Mouse (Mus musculus): ENCODE measurements around the gene Babam2. TPM values are rescaled to one million over a fixed set of nuclear protein-coding genes. Genes with fewer than 3 reads are reported as not detected.

The Babam2 gene
- polyA plus RNA-seq, 1 experiment from 2014 or later = 33.5 TPM

- Histone ChIP-seq H3K36me3 (ENCODE audit: control insufficient read depth, insufficient read depth, low read length) (no peaks in the 10 kb centered on the region), H3K9ac (replicated peaks; ENCODE audit: low read length) (no peak overlapping the region), H3K4me3 (replicated peaks; ENCODE audit: low read depth, low read length) (no peak overlapping the region), H3K4me1 (ENCODE audit: control insufficient read depth, insufficient read depth, low read length) (no peaks in the 10 kb centered on the region), H3K27me3 (ENCODE audit: control insufficient read depth, insufficient read depth, low read length) (no peaks in the 10 kb centered on the region), H3K27ac (replicated peaks; ENCODE audit: low read depth, low read length) (no peak overlapping the region), H3K4me2 (ENCODE audit: low read length) (no peak overlapping the region), H3K9me3 (ENCODE audit: control insufficient read depth, low read length) (no peaks in the 10 kb centered on the region)
- no peak for ATAC-seq (ENCODE audit: low FRiP score, low TSS enrichment)
- WGBS = 84% methylated on average over 3 of the region's 3 CpGs
- DNase-seq = no peak
These were observed 126.2 kb downstream of the Babam2 start for GRCm38 (mm10) chr5:31823673-31824072.

- no peak overlapping the region for H3K27ac ChIP-seq (replicated peaks; ENCODE audit: low read depth, low read length)
- no peak overlapping the region for H3K4me3 ChIP-seq (replicated peaks; ENCODE audit: low read depth, low read length)
- ATAC-seq (ENCODE audit: low FRiP score, low TSS enrichment) (no peak), DNase-seq (no peak)
- H3K36me3 ChIP-seq (ENCODE audit: control insufficient read depth, insufficient read depth, low read length) = no peaks in the 10 kb centered on the region
- WGBS = 86% methylated on average over 2 of the region's 2 CpGs
- no peak overlapping the region for H3K4me2 ChIP-seq (ENCODE audit: low read length)
- H3K27me3 ChIP-seq (ENCODE audit: control insufficient read depth, insufficient read depth, low read length) = no peaks in the 10 kb centered on the region
- H3K9me3 ChIP-seq (ENCODE audit: control insufficient read depth, low read length) = no peaks in the 10 kb centered on the region
- H3K4me1 ChIP-seq (ENCODE audit: control insufficient read depth, insufficient read depth, low read length) = no peaks in the 10 kb centered on the region
- H3K9ac ChIP-seq (replicated peaks; ENCODE audit: low read length) = no peak overlapping the region
These were observed 126.6 kb downstream of the Babam2 start for GRCm38 (mm10) chr5:31824126-31824525.

- 93% methylated on average over 5 of the region's 5 CpGs for WGBS
- no peak for ATAC-seq (ENCODE audit: low FRiP score, low TSS enrichment)
- H3K9ac ChIP-seq (replicated peaks; ENCODE audit: low read length) = no peak overlapping the region
These were observed 129.8 kb downstream of the Babam2 start for GRCm38 (mm10) chr5:31827304-31827703.

GRCm38 (mm10) chr5:31827896-31828295 lies 130.4 kb downstream of the Babam2 start:
- Histone ChIP-seq H3K4me2 (ENCODE audit: low read length) (no peak overlapping the region), H3K9me3 (ENCODE audit: control insufficient read depth, low read length) (no peaks in the 10 kb centered on the region), H3K27ac (replicated peaks; ENCODE audit: low read depth, low read length) (no peak overlapping the region), H3K9ac (replicated peaks; ENCODE audit: low read length) (no peak overlapping the region), H3K4me3 (replicated peaks; ENCODE audit: low read depth, low read length) (no peak overlapping the region), H3K36me3 (ENCODE audit: control insufficient read depth, insufficient read depth, low read length) (no peaks in the 10 kb centered on the region), H3K4me1 (ENCODE audit: control insufficient read depth, insufficient read depth, low read length) (no peaks in the 10 kb centered on the region), H3K27me3 (ENCODE audit: control insufficient read depth, insufficient read depth, low read length) (no peaks in the 10 kb centered on the region)
- DNase-seq (no peak), ATAC-seq (ENCODE audit: low FRiP score, low TSS enrichment) (no peak)
- WGBS = 90% methylated on average over 5 of the region's 5 CpGs

More at GRCm38 (mm10) chr5:31827304-31827703, 129.8 kb downstream of the Babam2 start:
- H3K27ac ChIP-seq (replicated peaks; ENCODE audit: low read depth, low read length) = no peak overlapping the region
- H3K4me2 ChIP-seq (ENCODE audit: low read length) = no peak overlapping the region
- no peak overlapping the region for H3K4me3 ChIP-seq (replicated peaks; ENCODE audit: low read depth, low read length)
- no peaks in the 10 kb centered on the region for H3K4me1 ChIP-seq (ENCODE audit: control insufficient read depth, insufficient read depth, low read length)
- no peaks in the 10 kb centered on the region for H3K9me3 ChIP-seq (ENCODE audit: control insufficient read depth, low read length)
- DNase-seq = no peak
- no peaks in the 10 kb centered on the region for H3K27me3 ChIP-seq (ENCODE audit: control insufficient read depth, insufficient read depth, low read length)
- no peaks in the 10 kb centered on the region for H3K36me3 ChIP-seq (ENCODE audit: control insufficient read depth, insufficient read depth, low read length)

GRCm38 (mm10) chr5:31828747-31829146 lies 131.3 kb downstream of the Babam2 start:
- H3K9ac ChIP-seq (replicated peaks; ENCODE audit: low read length) = no peak overlapping the region
- 0 out of 2 replicates have a peak, but pooled peaks cover 2% of the 10 kb centered on the region for H3K9me3 ChIP-seq (ENCODE audit: control insufficient read depth, low read length)
- DNase-seq (no peak), ATAC-seq (ENCODE audit: low FRiP score, low TSS enrichment) (no peak)
- 95% methylated on average over 10 of the region's 10 CpGs for WGBS
- no peak overlapping the region for H3K4me3 ChIP-seq (replicated peaks; ENCODE audit: low read depth, low read length)
- no peaks in the 10 kb centered on the region for H3K27me3 ChIP-seq (ENCODE audit: control insufficient read depth, insufficient read depth, low read length)
- no peak overlapping the region for H3K4me2 ChIP-seq (ENCODE audit: low read length)
- H3K36me3 ChIP-seq (ENCODE audit: control insufficient read depth, insufficient read depth, low read length) = no peaks in the 10 kb centered on the region
- H3K4me1 ChIP-seq (ENCODE audit: control insufficient read depth, insufficient read depth, low read length) = no peaks in the 10 kb centered on the region
- no peak overlapping the region for H3K27ac ChIP-seq (replicated peaks; ENCODE audit: low read depth, low read length)

GRCm38 (mm10) chr5:31829588-31829987 lies 132.1 kb downstream of the Babam2 start:
- Histone ChIP-seq H3K27me3 (ENCODE audit: control insufficient read depth, insufficient read depth, low read length) (no peaks in the 10 kb centered on the region), H3K36me3 (ENCODE audit: control insufficient read depth, insufficient read depth, low read length) (no peaks in the 10 kb centered on the region), H3K27ac (replicated peaks; ENCODE audit: low read depth, low read length) (no peak overlapping the region), H3K9me3 (ENCODE audit: control insufficient read depth, low read length) (0 out of 2 replicates have a peak, but pooled peaks cover 6% of the 10 kb centered on the region), H3K4me3 (replicated peaks; ENCODE audit: low read depth, low read length) (no peak overlapping the region), H3K4me2 (ENCODE audit: low read length) (no peak overlapping the region), H3K4me1 (ENCODE audit: control insufficient read depth, insufficient read depth, low read length) (no peaks in the 10 kb centered on the region), H3K9ac (replicated peaks; ENCODE audit: low read length) (no peak overlapping the region)
- 89% methylated on average over 1 of the region's 1 CpGs for WGBS
- DNase-seq (no peak), ATAC-seq (ENCODE audit: low FRiP score, low TSS enrichment) (no peak)

GRCm38 (mm10) chr5:31831587-31831986 lies 134.1 kb downstream of the Babam2 start:
- Histone ChIP-seq H3K9ac (replicated peaks; ENCODE audit: low read length) (no peak overlapping the region), H3K27me3 (ENCODE audit: control insufficient read depth, insufficient read depth, low read length) (no peaks in the 10 kb centered on the region), H3K4me3 (replicated peaks; ENCODE audit: low read depth, low read length) (no peak overlapping the region), H3K36me3 (ENCODE audit: control insufficient read depth, insufficient read depth, low read length) (no peaks in the 10 kb centered on the region), H3K4me2 (ENCODE audit: low read length) (no peak overlapping the region), H3K27ac (replicated peaks; ENCODE audit: low read depth, low read length) (no peak overlapping the region), H3K4me1 (ENCODE audit: control insufficient read depth, insufficient read depth, low read length) (no peaks in the 10 kb centered on the region), H3K9me3 (ENCODE audit: control insufficient read depth, low read length) (peaks cover 11% of the 10 kb centered on the region; the same call in 1 of the 2 replicates)
- ATAC-seq (ENCODE audit: low FRiP score, low TSS enrichment) (no peak), DNase-seq (no peak)
- WGBS = 71% methylated on average over 1 of the region's 1 CpGs

GRCm38 (mm10) chr5:31835691-31836090 lies 138.2 kb downstream of the Babam2 start:
- 94% methylated on average over 2 of the region's 2 CpGs for WGBS
- no peaks in the 10 kb centered on the region for H3K27me3 ChIP-seq (ENCODE audit: control insufficient read depth, insufficient read depth, low read length)
- DNase-seq (no peak), ATAC-seq (ENCODE audit: low FRiP score, low TSS enrichment) (no peak)
- peaks cover 11% of the 10 kb centered on the region; the same call in 1 of the 2 replicates for H3K9me3 ChIP-seq (ENCODE audit: control insufficient read depth, low read length)
- no peaks in the 10 kb centered on the region for H3K36me3 ChIP-seq (ENCODE audit: control insufficient read depth, insufficient read depth, low read length)
- H3K4me2 ChIP-seq (ENCODE audit: low read length) = no peak overlapping the region
- no peak overlapping the region for H3K27ac ChIP-seq (replicated peaks; ENCODE audit: low read depth, low read length)
- no peak overlapping the region for H3K9ac ChIP-seq (replicated peaks; ENCODE audit: low read length)
- H3K4me3 ChIP-seq (replicated peaks; ENCODE audit: low read depth, low read length) = no peak overlapping the region
- H3K4me1 ChIP-seq (ENCODE audit: control insufficient read depth, insufficient read depth, low read length) = no peaks in the 10 kb centered on the region

- no peak for ATAC-seq (ENCODE audit: low FRiP score, low TSS enrichment)
- Histone ChIP-seq H3K27ac (replicated peaks; ENCODE audit: low read depth, low read length) (no peak overlapping the region), H3K36me3 (ENCODE audit: control insufficient read depth, insufficient read depth, low read length) (no peaks in the 10 kb centered on the region), H3K4me1 (ENCODE audit: control insufficient read depth, insufficient read depth, low read length) (no peaks in the 10 kb centered on the region), H3K9me3 (ENCODE audit: control insufficient read depth, low read length) (peaks cover 1% of the 10 kb centered on the region; the same call in 1 of the 2 replicates), H3K27me3 (ENCODE audit: control insufficient read depth, insufficient read depth, low read length) (no peaks in the 10 kb centered on the region), H3K9ac (replicated peaks; ENCODE audit: low read length) (no peak overlapping the region), H3K4me2 (ENCODE audit: low read length) (no peak overlapping the region), H3K4me3 (replicated peaks; ENCODE audit: low read depth, low read length) (no peak overlapping the region)
- DNase-seq = no peak
These were observed 142.5 kb downstream of the Babam2 start for GRCm38 (mm10) chr5:31839973-31840372.

Measured in midbrain, embryonic 14.5 days (tissue).